Mouse (Mus musculus): ENCODE results near the gene Actn1.

- TF ChIP-seq EP300 (IDR thresholded peaks at IDR 0.05; ENCODE audit: low read depth) (no peak), CTCF (IDR thresholded peaks at IDR 0.05; ENCODE audit: low read depth) (no peak)
Observed at GRCm38 (mm10) chr12:80232840-80233218, 27.3 kb downstream of the Actn1 start.

All from liver, postnatal 0 days (tissue).